Mouse (Mus musculus) liver, embryonic 12.5 days (tissue): ENCODE results near the gene Gcc2. TPM values are rescaled to one million over a fixed set of nuclear protein-coding genes. Genes with fewer than 3 reads are reported as not detected.
A peak's percentile ranks its signal among the peaks of the same experiment; 100 is the strongest.
"Not testable (repeated sequence)": the region's sequence is repeated elsewhere in the genome, so short reads cannot be mapped to it uniquely, and the experiment has no call there.

Experiments used
- ATAC-seq: fragments of 200-750 bp; cut with Nextera tagmentation; 2 replicates; pipeline ENCODE4 v1.8.0; 2017; ENCODE audit warnings: moderate number of reproducible peaks, mild to moderate bottlenecking, moderate library complexity
- H3K27ac ChIP-seq: fragments of 300-500 bp; sonication (generic); 2 replicates; pipeline ENCODE4 v1.5.1; 2016; ENCODE audit warnings: mild to moderate bottlenecking
- H3K27me3 ChIP-seq: fragments of 300-500 bp; sonication (generic); replicated peaks from 2 replicates; pipeline ENCODE4 v1.6.1; 2016; ENCODE audit warnings: mild to moderate bottlenecking, moderate library complexity
- H3K36me3 ChIP-seq: fragments of 300-500 bp; sonication (generic); 2 replicates; pipeline ENCODE4 v1.6.1; 2016; ENCODE audit warnings: mild to moderate bottlenecking, moderate library complexity
- H3K4me1 ChIP-seq: fragments of 300-500 bp; sonication (generic); 2 replicates; pipeline ENCODE4 v1.6.1; 2016
- H3K4me2 ChIP-seq: fragments of 300-500 bp; sonication (generic); 2 replicates; pipeline ENCODE4 v1.6.1; 2016; ENCODE audit warnings: mild to moderate bottlenecking, moderate library complexity
- H3K4me3 ChIP-seq: fragments of 300-500 bp; sonication (generic); 2 replicates; pipeline ENCODE4 v1.5.1; 2016; ENCODE audit warnings: mild to moderate bottlenecking, moderate library complexity
- H3K9ac ChIP-seq: fragments of 300-500 bp; sonication (generic); 2 replicates; pipeline ENCODE4 v1.6.1; 2016; ENCODE audit warnings: mild to moderate bottlenecking, moderate library complexity
- H3K9me3 ChIP-seq: fragments of 300-500 bp; sonication (generic); replicated peaks from 2 replicates; pipeline ENCODE4 v1.6.1; 2016; ENCODE audit warnings: mild to moderate bottlenecking, moderate library complexity
- WGBS: fragments of 180-500 bp; shearing (Covaris S2); methylation state at CpG from one replicate; pipeline ENCODE4 v1.1.7; 2016; ENCODE audit not compliant: insufficient replicate concordance; 5-methylcytosine and 5-hydroxymethylcytosine counted together
- polyA plus RNA-seq: library from polyadenylated mRNA; unstranded; fragments of >200 nt; fragmentation: Nextera tagmentation; extraction: Ambion mirVana; gene quantifications from 2 replicates; pipeline ENCODE4 v1.2.1, GENCODE M21; 2016

Gene Gcc2
- polyA plus RNA-seq, 1 experiment from 2014 or later, result 33.6 TPM

- H3K4me1 ChIP-seq, H3K27me3 ChIP-seq, H3K4me3 ChIP-seq, ATAC-seq, H3K4me2 ChIP-seq, H3K27ac ChIP-seq, H3K9ac ChIP-seq, H3K36me3 ChIP-seq: not testable (repeated sequence)
- H3K9me3 ChIP-seq, result peaks cover 19% of the 10 kb centered on the region
These were observed 21.6 kb upstream of the Gcc2 start for GRCm38 (mm10) chr10:58233740-58234121.

GRCm38 (mm10) chr10:58234985-58235384 is 20.3 kb upstream of the Gcc2 start:
- H3K4me1 ChIP-seq, H3K4me3 ChIP-seq, H3K9ac ChIP-seq, H3K27ac ChIP-seq, ATAC-seq, H3K27me3 ChIP-seq, H3K4me2 ChIP-seq, H3K36me3 ChIP-seq: not testable (repeated sequence)
- H3K9me3 ChIP-seq, result peaks cover 22% of the 10 kb centered on the region
- 62% methylated on average over 4 of the region's 4 CpGs for whole genome bisulfite sequencing

GRCm38 (mm10) chr10:58236613-58237012 is 18.7 kb upstream of the Gcc2 start, which contains the start of gene Gm4981:
TSS of gene Gm4981 (minus strand) at chr10:58236701.
- no peak within 1 kb of the TSS for H3K4me3 ChIP-seq
- H3K27me3 ChIP-seq, result no peaks in the 10 kb centered on the region
- H3K36me3 ChIP-seq, result no peaks in the 10 kb centered on the region
- H3K9me3 ChIP-seq, result peaks cover 18% of the 10 kb centered on the region
- ATAC-seq, result no peak
- no peak within 1 kb of the TSS for H3K9ac ChIP-seq
- no peaks in the 10 kb centered on the region for H3K4me1 ChIP-seq
- no peak within 1 kb of the TSS for H3K4me2 ChIP-seq
- no peak within 1 kb of the TSS for H3K27ac ChIP-seq
- 75% methylated on average over 10 of the region's 10 CpGs for WGBS

- H3K4me3 ChIP-seq, H3K9me3 ChIP-seq, H3K36me3 ChIP-seq, H3K27ac ChIP-seq, H3K4me1 ChIP-seq, H3K9ac ChIP-seq, H3K4me2 ChIP-seq, H3K27me3 ChIP-seq: not testable (repeated sequence)
- WGBS, result 64% methylated on average over 8 of the region's 8 CpGs
- peak; percentile 77 for ATAC-seq
These were observed 16.1 kb upstream of the Gcc2 start for GRCm38 (mm10) chr10:58238984-58239740.

- H3K27me3 ChIP-seq, result no peaks in the 10 kb centered on the region
- H3K9ac ChIP-seq, result no peak overlapping the region
- no peak overlapping the region for H3K27ac ChIP-seq
- WGBS, result 19% methylated on average over 1 of the region's 1 CpGs
- no peak overlapping the region for H3K4me3 ChIP-seq
- no peak for ATAC-seq
- H3K4me1 ChIP-seq, result peaks cover 2% of the 10 kb centered on the region
- no peak overlapping the region for H3K4me2 ChIP-seq
- H3K36me3 ChIP-seq, result no peaks in the 10 kb centered on the region
- no peaks in the 10 kb centered on the region for H3K9me3 ChIP-seq
These were observed 5.8 kb upstream of the Gcc2 start for GRCm38 (mm10) chr10:58249535-58249934.

- peak overlapping the region; percentile 85; the same call in 1 of the 2 replicates for H3K9ac ChIP-seq
- 0 out of 2 replicates have a peak, but pooled peaks have one; percentile 13 for ATAC-seq
These were observed 592 bp upstream of the Gcc2 start for GRCm38 (mm10) chr10:58254635-58255175.

GRCm38 (mm10) chr10:58255954-58256353 is 657 bp downstream of the Gcc2 start:
- WGBS, result 5% methylated on average over 4 of the region's 4 CpGs
- Histone ChIP-seq H3K9me3 (no peaks in the 10 kb centered on the region), H3K27ac (no peak overlapping the region), H3K9ac (peak overlapping the region; percentile 85), H3K4me3 (peak overlapping the region; percentile 88), H3K27me3 (no peaks in the 10 kb centered on the region), H3K4me1 (peaks cover 18% of the 10 kb centered on the region), H3K4me2 (peak overlapping the region; percentile 82), H3K36me3 (peaks cover 23% of the 10 kb centered on the region)
- no peak for ATAC-seq

More at GRCm38 (mm10) chr10:58254635-58255175, 592 bp upstream of the Gcc2 start:
- 24% methylated on average over 6 of the region's 6 CpGs for WGBS
- Histone ChIP-seq H3K9me3 (no peaks in the 10 kb centered on the region), H3K4me2 (peak overlapping the region; percentile 82), H3K4me1 (peaks cover 18% of the 10 kb centered on the region), H3K27ac (no peak overlapping the region), H3K4me3 (peak overlapping the region; percentile 88), H3K27me3 (no peaks in the 10 kb centered on the region), H3K36me3 (peaks cover 16% of the 10 kb centered on the region)

GRCm38 (mm10) chr10:58258466-58258865 is 3.2 kb downstream of the Gcc2 start:
- no peak overlapping the region for H3K27ac ChIP-seq
- peaks cover 18% of the 10 kb centered on the region for H3K4me1 ChIP-seq
- 66% methylated on average over 5 of the region's 5 CpGs for WGBS
- no peak overlapping the region for H3K4me2 ChIP-seq
- no peaks in the 10 kb centered on the region for H3K9me3 ChIP-seq
- H3K4me3 ChIP-seq, result no peak overlapping the region
- no peak for ATAC-seq
- no peak overlapping the region for H3K9ac ChIP-seq
- H3K36me3 ChIP-seq, result peaks cover 35% of the 10 kb centered on the region
- H3K27me3 ChIP-seq, result no peaks in the 10 kb centered on the region

GRCm38 (mm10) chr10:58282238-58282637 is 26.9 kb downstream of the Gcc2 start:
- Histone ChIP-seq H3K27me3 (no peaks in the 10 kb centered on the region), H3K4me2 (no peak overlapping the region), H3K9ac (no peak overlapping the region), H3K27ac (no peak overlapping the region), H3K9me3 (no peaks in the 10 kb centered on the region), H3K36me3 (peaks cover 67% of the 10 kb centered on the region), H3K4me1 (no peaks in the 10 kb centered on the region), H3K4me3 (no peak overlapping the region)
- no peak for ATAC-seq
- WGBS, result 78% methylated on average over 7 of the region's 7 CpGs

- peaks cover 83% of the 10 kb centered on the region for H3K36me3 ChIP-seq
- H3K4me3 ChIP-seq, result no peak overlapping the region
- H3K9me3 ChIP-seq, result no peaks in the 10 kb centered on the region
- no peak overlapping the region for H3K9ac ChIP-seq
- H3K4me1 ChIP-seq, result peaks cover 10% of the 10 kb centered on the region
- peak; percentile 79 for ATAC-seq
- no peak overlapping the region for H3K4me2 ChIP-seq
- WGBS, result 34% methylated on average over 3 of the region's 3 CpGs
- no peak overlapping the region for H3K27ac ChIP-seq
- H3K27me3 ChIP-seq, result no peaks in the 10 kb centered on the region
These were observed 35.4 kb downstream of the Gcc2 start for GRCm38 (mm10) chr10:58290742-58291141.

- H3K9me3 ChIP-seq, result no peaks in the 10 kb centered on the region
- no peak overlapping the region for H3K4me2 ChIP-seq
- 85% methylated on average over 3 of the region's 3 CpGs for WGBS
- H3K4me1 ChIP-seq, result peaks cover 10% of the 10 kb centered on the region
- peaks cover 87% of the 10 kb centered on the region for H3K36me3 ChIP-seq
- ATAC-seq, result no peak
- no peak overlapping the region for H3K4me3 ChIP-seq
- H3K27ac ChIP-seq, result no peak overlapping the region
- H3K27me3 ChIP-seq, result no peaks in the 10 kb centered on the region
- no peak overlapping the region for H3K9ac ChIP-seq
These were observed 38.9 kb downstream of the Gcc2 start for GRCm38 (mm10) chr10:58294246-58294645.

GRCm38 (mm10) chr10:58295605-58296004 is 40.3 kb downstream of the Gcc2 start:
- peaks cover 86% of the 10 kb centered on the region for H3K36me3 ChIP-seq
- H3K27ac ChIP-seq, result no peak overlapping the region
- no peak overlapping the region for H3K9ac ChIP-seq
- no peak for ATAC-seq
- WGBS, result 90% methylated on average over 3 of the region's 3 CpGs
- H3K4me1 ChIP-seq, result 0 out of 2 replicates have a peak, but pooled peaks cover 5% of the 10 kb centered on the region
- H3K9me3 ChIP-seq, result no peaks in the 10 kb centered on the region
- no peak overlapping the region for H3K4me3 ChIP-seq
- no peaks in the 10 kb centered on the region for H3K27me3 ChIP-seq
- no peak overlapping the region for H3K4me2 ChIP-seq
